Mouse (Mus musculus): ENCODE data around the gene Mybph. TPM values are rescaled to one million over a fixed set of nuclear protein-coding genes. Genes with fewer than 3 reads are reported as not detected.

Mybph gene
- polyA plus RNA-seq, 1 experiment from 2014 or later = 0.18 TPM

Other genes with a start within 250 kb of the Mybph start
- 9.8 and 15.2 TPM in 2 replicates for gene Fmod, start 156.2 kb upstream of the Mybph start, polyA plus RNA-seq (2015; fragmentation: Nextera tagmentation; extraction: Ambion mirVana)
- 27.2 and 34.9 TPM in 2 replicates for gene Btg2, start 114.3 kb upstream of the Mybph start, polyA plus RNA-seq (2015; fragmentation: Nextera tagmentation; extraction: Ambion mirVana)
- gene Chit1, start 82.2 kb upstream of the Mybph start, polyA plus RNA-seq (2015; fragmentation: Nextera tagmentation; extraction: Ambion mirVana) = 0.21 TPM in 1 of 2 replicates, not detected in the other
- gene Chil1, start 11.3 kb upstream of the Mybph start, polyA plus RNA-seq (2015; fragmentation: Nextera tagmentation; extraction: Ambion mirVana) = 2.0 and 3.9 TPM in 2 replicates
- 18.0 and 26.6 TPM in 2 replicates for gene Adora1, start 42.0 kb downstream of the Mybph start, polyA plus RNA-seq (2015; fragmentation: Nextera tagmentation; extraction: Ambion mirVana)
- gene Myog, start 96.5 kb downstream of the Mybph start, polyA plus RNA-seq (2015; fragmentation: Nextera tagmentation; extraction: Ambion mirVana) = 0.13 and 0.14 TPM in 2 replicates
- 20.2 and 25.6 TPM in 2 replicates for gene Ppfia4, start 139.5 kb downstream of the Mybph start, polyA plus RNA-seq (2015; fragmentation: Nextera tagmentation; extraction: Ambion mirVana)
- gene Tmem183a, start 168.5 kb downstream of the Mybph start, polyA plus RNA-seq (2015; fragmentation: Nextera tagmentation; extraction: Ambion mirVana) = 155 and 159 TPM in 2 replicates
- gene 4933406M09Rik, start 192.5 kb downstream of the Mybph start, polyA plus RNA-seq (2015; fragmentation: Nextera tagmentation; extraction: Ambion mirVana) = not detected in 2 replicates
- gene Cyb5r1, start 212.1 kb downstream of the Mybph start, polyA plus RNA-seq (2015; fragmentation: Nextera tagmentation; extraction: Ambion mirVana) = 11.4 and 12.2 TPM in 2 replicates
- gene Adipor1, start 221.9 kb downstream of the Mybph start, polyA plus RNA-seq (2015; fragmentation: Nextera tagmentation; extraction: Ambion mirVana) = 77.1 and 82.6 TPM in 2 replicates